Mouse (Mus musculus): ENCODE data around the gene Ampd2. TPM values are rescaled to one million over a fixed set of nuclear protein-coding genes. Genes with fewer than 3 reads are reported as not detected.
A peak's percentile ranks its signal among the peaks of the same experiment; 100 is the strongest.

Gene Ampd2
- 33.6 and 36.0 TPM in 2 replicates for polyA plus RNA-seq (2014; fragmentation: Nextera tagmentation; extraction: Ambion mirVana)

GRCm38 (mm10) chr3:108086470-108086979 lies at the start of gene Ampd2:
TSS of gene Ampd2 (minus strand) at chr3:108086651.
- H3K4me1 ChIP-seq (ENCODE audit: control insufficient read depth, insufficient read depth, low read length) = peaks cover 37% of the 10 kb centered on the region
- H3K9ac ChIP-seq (replicated peaks; ENCODE audit: low read depth, low read length) = peak within 1 kb of the TSS; percentile 84
- peak within 1 kb of the TSS; percentile 92 for H3K27ac ChIP-seq (ENCODE audit: low read length)
- under 1% methylated on average over 29 of the region's 29 CpGs for WGBS
- no peaks in the 10 kb centered on the region for H3K27me3 ChIP-seq (ENCODE audit: control insufficient read depth, insufficient read depth, low read length)
- no peaks in the 10 kb centered on the region for H3K36me3 ChIP-seq (ENCODE audit: control insufficient read depth, insufficient read depth, low read length)
- H3K4me3 ChIP-seq (ENCODE audit: low read depth, low read length) = peak within 1 kb of the TSS; percentile 70
- no peaks in the 10 kb centered on the region for H3K9me3 ChIP-seq (ENCODE audit: control insufficient read depth, low read depth, low read length)
- H3K4me2 ChIP-seq (replicated peaks; ENCODE audit: low read depth, low read length) = peak within 1 kb of the TSS; percentile 99
- peak; percentile 11; the same call in 1 of the 2 replicates for ATAC-seq (ENCODE audit: insufficient number of reproducible peaks, insufficient read depth, low FRiP score, low read depth)

GRCm38 (mm10) chr3:108134701-108135100 lies 48.2 kb upstream of the Ampd2 start:
- no peak for ATAC-seq (ENCODE audit: insufficient number of reproducible peaks, insufficient read depth, low FRiP score, low read depth)
- no peak overlapping the region for H3K27ac ChIP-seq (ENCODE audit: low read length)
- WGBS = 82% methylated on average over 11 of the region's 11 CpGs

DNA sequence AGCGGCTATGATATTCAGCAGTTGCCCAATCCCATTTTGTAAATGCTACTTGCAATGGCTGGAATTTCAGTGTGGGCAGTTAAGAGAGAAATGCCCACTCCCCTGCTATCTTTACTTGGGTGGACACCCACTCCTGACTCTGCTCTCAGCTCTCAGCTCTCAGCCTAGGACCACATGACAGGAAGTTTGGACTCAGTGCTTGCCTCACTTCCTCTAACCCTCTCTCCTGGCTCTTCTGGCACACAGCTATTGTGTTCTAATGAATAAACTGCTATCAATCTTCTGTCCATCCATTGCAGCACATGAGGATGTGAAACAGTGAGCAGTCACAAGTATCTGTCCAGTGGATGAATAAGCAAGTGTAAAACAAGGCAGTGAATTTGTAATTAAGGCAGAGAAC lies 46.0 kb upstream of the Ampd2 start:
- H3K9me3 ChIP-seq (ENCODE audit: control insufficient read depth, low read depth, low read length) = no peaks in the 10 kb centered on the region
- no peaks in the 10 kb centered on the region for H3K36me3 ChIP-seq (ENCODE audit: control insufficient read depth, insufficient read depth, low read length)

More at GRCm38 (mm10) chr3:108134701-108135100, 48.2 kb upstream of the Ampd2 start:
- Histone ChIP-seq H3K9me3 (ENCODE audit: control insufficient read depth, low read depth, low read length) (no peaks in the 10 kb centered on the region), H3K36me3 (ENCODE audit: control insufficient read depth, insufficient read depth, low read length) (0 out of 2 replicates have a peak, but pooled peaks cover under 1% of the 10 kb centered on the region), H3K27me3 (ENCODE audit: control insufficient read depth, insufficient read depth, low read length) (no peaks in the 10 kb centered on the region), H3K4me1 (ENCODE audit: control insufficient read depth, insufficient read depth, low read length) (0 out of 2 replicates have a peak, but pooled peaks cover 4% of the 10 kb centered on the region), H3K9ac (replicated peaks; ENCODE audit: low read depth, low read length) (no peak overlapping the region), H3K4me2 (replicated peaks; ENCODE audit: low read depth, low read length) (no peak overlapping the region), H3K4me3 (ENCODE audit: low read depth, low read length) (no peak overlapping the region)

GRCm38 (mm10) chr3:108131821-108132220 lies 45.4 kb upstream of the Ampd2 start:
- Histone ChIP-seq H3K27ac (ENCODE audit: low read length) (no peak overlapping the region), H3K36me3 (ENCODE audit: control insufficient read depth, insufficient read depth, low read length) (no peaks in the 10 kb centered on the region), H3K9ac (replicated peaks; ENCODE audit: low read depth, low read length) (no peak overlapping the region), H3K4me3 (ENCODE audit: low read depth, low read length) (no peak overlapping the region), H3K4me2 (replicated peaks; ENCODE audit: low read depth, low read length) (no peak overlapping the region), H3K27me3 (ENCODE audit: control insufficient read depth, insufficient read depth, low read length) (no peaks in the 10 kb centered on the region), H3K9me3 (ENCODE audit: control insufficient read depth, low read depth, low read length) (no peaks in the 10 kb centered on the region), H3K4me1 (ENCODE audit: control insufficient read depth, insufficient read depth, low read length) (0 out of 2 replicates have a peak, but pooled peaks cover 4% of the 10 kb centered on the region)
- ATAC-seq (ENCODE audit: insufficient number of reproducible peaks, insufficient read depth, low FRiP score, low read depth) = no peak
- 78% methylated on average over 1 of the region's 1 CpGs for WGBS

More for the DNA sequence above, 46.0 kb upstream of the Ampd2 start:
- no peaks in the 10 kb centered on the region for H3K27me3 ChIP-seq (ENCODE audit: control insufficient read depth, insufficient read depth, low read length)
- WGBS = 83% methylated on average over 1 of the region's 1 CpGs
- H3K4me3 ChIP-seq (ENCODE audit: low read depth, low read length) = no peak overlapping the region
- ATAC-seq (ENCODE audit: insufficient number of reproducible peaks, insufficient read depth, low FRiP score, low read depth) = no peak
- H3K27ac ChIP-seq (ENCODE audit: low read length) = no peak overlapping the region
- no peak overlapping the region for H3K9ac ChIP-seq (replicated peaks; ENCODE audit: low read depth, low read length)
- no peak overlapping the region for H3K4me2 ChIP-seq (replicated peaks; ENCODE audit: low read depth, low read length)
- 0 out of 2 replicates have a peak, but pooled peaks cover 4% of the 10 kb centered on the region for H3K4me1 ChIP-seq (ENCODE audit: control insufficient read depth, insufficient read depth, low read length)

GRCm38 (mm10) chr3:108131216-108131615 lies 44.8 kb upstream of the Ampd2 start:
- H3K9ac ChIP-seq (replicated peaks; ENCODE audit: low read depth, low read length) = no peak overlapping the region
- no peaks in the 10 kb centered on the region for H3K9me3 ChIP-seq (ENCODE audit: control insufficient read depth, low read depth, low read length)
- ATAC-seq (ENCODE audit: insufficient number of reproducible peaks, insufficient read depth, low FRiP score, low read depth) = no peak
- H3K4me1 ChIP-seq (ENCODE audit: control insufficient read depth, insufficient read depth, low read length) = 0 out of 2 replicates have a peak, but pooled peaks cover 4% of the 10 kb centered on the region
- no peaks in the 10 kb centered on the region for H3K27me3 ChIP-seq (ENCODE audit: control insufficient read depth, insufficient read depth, low read length)
- no peaks in the 10 kb centered on the region for H3K36me3 ChIP-seq (ENCODE audit: control insufficient read depth, insufficient read depth, low read length)
- no peak overlapping the region for H3K27ac ChIP-seq (ENCODE audit: low read length)
- WGBS = 81% methylated on average over 5 of the region's 5 CpGs
- no peak overlapping the region for H3K4me3 ChIP-seq (ENCODE audit: low read depth, low read length)
- H3K4me2 ChIP-seq (replicated peaks; ENCODE audit: low read depth, low read length) = no peak overlapping the region

DNA sequence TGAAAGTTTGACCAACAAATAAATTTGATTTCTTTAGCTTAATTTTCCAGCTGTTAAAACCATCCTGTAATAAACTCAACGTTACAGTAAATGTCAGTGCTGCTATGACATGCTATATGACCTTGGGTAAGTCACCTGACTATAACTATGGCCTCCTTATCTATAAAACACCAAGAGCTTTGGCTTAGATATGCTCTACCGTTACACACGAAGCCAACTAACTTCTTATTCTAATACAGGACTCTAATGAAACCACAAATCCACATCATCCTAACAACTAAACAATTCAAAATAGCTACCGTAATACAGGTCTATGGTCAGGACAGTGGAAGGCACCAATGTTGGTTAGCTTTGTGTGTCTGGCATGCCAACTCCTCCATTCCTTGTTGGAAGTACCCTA lies 43.4 kb upstream of the Ampd2 start:
- H3K9ac ChIP-seq (replicated peaks; ENCODE audit: low read depth, low read length) = no peak overlapping the region
- no peaks in the 10 kb centered on the region for H3K27me3 ChIP-seq (ENCODE audit: control insufficient read depth, insufficient read depth, low read length)
- 0 out of 2 replicates have a peak, but pooled peaks cover 4% of the 10 kb centered on the region for H3K4me1 ChIP-seq (ENCODE audit: control insufficient read depth, insufficient read depth, low read length)
- H3K4me3 ChIP-seq (ENCODE audit: low read depth, low read length) = no peak overlapping the region
- no peak for ATAC-seq (ENCODE audit: insufficient number of reproducible peaks, insufficient read depth, low FRiP score, low read depth)
- H3K27ac ChIP-seq (ENCODE audit: low read length) = no peak overlapping the region
- WGBS = 93% methylated on average over 4 of the region's 4 CpGs
- H3K36me3 ChIP-seq (ENCODE audit: control insufficient read depth, insufficient read depth, low read length) = no peaks in the 10 kb centered on the region
- H3K9me3 ChIP-seq (ENCODE audit: control insufficient read depth, low read depth, low read length) = no peaks in the 10 kb centered on the region
- H3K4me2 ChIP-seq (replicated peaks; ENCODE audit: low read depth, low read length) = no peak overlapping the region

DNA sequence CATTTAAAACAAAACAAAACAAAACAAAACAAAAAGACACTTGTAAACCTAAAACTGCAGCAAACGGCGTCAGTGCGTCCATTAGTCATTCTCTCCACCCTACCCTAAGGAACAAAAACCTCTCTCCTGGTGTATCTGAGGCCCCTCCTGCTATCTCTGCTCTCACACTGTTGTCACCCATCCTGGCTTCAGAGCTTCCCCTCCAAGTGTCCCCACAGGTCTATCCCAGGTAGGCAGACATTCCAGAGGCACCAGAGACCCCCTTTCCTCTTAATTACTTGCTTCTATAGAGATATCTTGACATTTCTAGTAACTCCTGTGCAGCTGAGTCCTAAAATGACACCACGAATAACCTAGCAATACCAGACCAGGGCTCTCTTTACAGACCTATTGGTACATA lies 42.9 kb upstream of the Ampd2 start:
- H3K36me3 ChIP-seq (ENCODE audit: control insufficient read depth, insufficient read depth, low read length) = no peaks in the 10 kb centered on the region
- 84% methylated on average over 4 of the region's 4 CpGs for WGBS
- no peak overlapping the region for H3K27ac ChIP-seq (ENCODE audit: low read length)
- no peaks in the 10 kb centered on the region for H3K9me3 ChIP-seq (ENCODE audit: control insufficient read depth, low read depth, low read length)
- H3K4me3 ChIP-seq (ENCODE audit: low read depth, low read length) = no peak overlapping the region
- ATAC-seq (ENCODE audit: insufficient number of reproducible peaks, insufficient read depth, low FRiP score, low read depth) = no peak
- H3K4me2 ChIP-seq (replicated peaks; ENCODE audit: low read depth, low read length) = no peak overlapping the region
- H3K9ac ChIP-seq (replicated peaks; ENCODE audit: low read depth, low read length) = no peak overlapping the region
- H3K4me1 ChIP-seq (ENCODE audit: control insufficient read depth, insufficient read depth, low read length) = 0 out of 2 replicates have a peak, but pooled peaks cover 4% of the 10 kb centered on the region
- H3K27me3 ChIP-seq (ENCODE audit: control insufficient read depth, insufficient read depth, low read length) = no peaks in the 10 kb centered on the region

- H3K36me3 ChIP-seq (ENCODE audit: control insufficient read depth, insufficient read depth, low read length) = no peaks in the 10 kb centered on the region
- 0 out of 2 replicates have a peak, but pooled peaks cover 4% of the 10 kb centered on the region for H3K4me1 ChIP-seq (ENCODE audit: control insufficient read depth, insufficient read depth, low read length)
- WGBS = 68% methylated on average over 5 of the region's 5 CpGs
- no peak overlapping the region for H3K4me2 ChIP-seq (replicated peaks; ENCODE audit: low read depth, low read length)
- no peak overlapping the region for H3K27ac ChIP-seq (ENCODE audit: low read length)
- H3K9me3 ChIP-seq (ENCODE audit: control insufficient read depth, low read depth, low read length) = no peaks in the 10 kb centered on the region
- H3K4me3 ChIP-seq (ENCODE audit: low read depth, low read length) = no peak overlapping the region
- no peaks in the 10 kb centered on the region for H3K27me3 ChIP-seq (ENCODE audit: control insufficient read depth, insufficient read depth, low read length)
- ATAC-seq (ENCODE audit: insufficient number of reproducible peaks, insufficient read depth, low FRiP score, low read depth) = no peak
- no peak overlapping the region for H3K9ac ChIP-seq (replicated peaks; ENCODE audit: low read depth, low read length)
Measured at GRCm38 (mm10) chr3:108128520-108128919, 42.1 kb upstream of the Ampd2 start.

- whole genome bisulfite sequencing = 82% methylated on average over 3 of the region's 3 CpGs
- 0 out of 2 replicates have a peak, but pooled peaks cover 4% of the 10 kb centered on the region for H3K4me1 ChIP-seq (ENCODE audit: control insufficient read depth, insufficient read depth, low read length)
Measured at GRCm38 (mm10) chr3:108126327-108126726, 39.9 kb upstream of the Ampd2 start.

More at GRCm38 (mm10) chr3:108126327-108126726, 39.9 kb upstream of the Ampd2 start:
- peaks cover 17% of the 10 kb centered on the region for H3K36me3 ChIP-seq (ENCODE audit: control insufficient read depth, insufficient read depth, low read length)
- H3K4me3 ChIP-seq (ENCODE audit: low read depth, low read length) = no peak overlapping the region
- H3K4me2 ChIP-seq (replicated peaks; ENCODE audit: low read depth, low read length) = no peak overlapping the region
- H3K27me3 ChIP-seq (ENCODE audit: control insufficient read depth, insufficient read depth, low read length) = no peaks in the 10 kb centered on the region
- ATAC-seq (ENCODE audit: insufficient number of reproducible peaks, insufficient read depth, low FRiP score, low read depth) = no peak
- H3K9me3 ChIP-seq (ENCODE audit: control insufficient read depth, low read depth, low read length) = no peaks in the 10 kb centered on the region
- no peak overlapping the region for H3K9ac ChIP-seq (replicated peaks; ENCODE audit: low read depth, low read length)
- H3K27ac ChIP-seq (ENCODE audit: low read length) = no peak overlapping the region

Data from stomach, embryonic 14.5 days (tissue).